Mouse (Mus musculus) left cerebral cortex, postnatal 4 days (tissue): ENCODE data around the gene Nipal3. TPM values are rescaled to one million over a fixed set of nuclear protein-coding genes. Genes with fewer than 3 reads are reported as not detected.

Experiments
- DNase-seq: peaks from one replicate; pipeline ENCODE4 v3.0.0-alpha.2; 2022
- intact Hi-C: fragments of 180-260 bp; cut with DNase I; formaldehyde crosslinking; loops from one replicate; pipeline ENCODE4 v1.15.1; 2025
- total RNA-seq, 2 experiments: library from RNA; stranded (reverse); gene quantifications; 2 replicates each; pipeline ENCODE4 v1.2.3; 2021

Gene Nipal3
- total RNA-seq, 2 experiments from 2014 or later = 35.4 to 44.1 TPM

GRCm38 (mm10) chr4:135437924-135438323 is 56.9 kb downstream of the Nipal3 start:
- intact Hi-C loops = no loop called here
- no peak for DNase-seq

GRCm38 (mm10) chr4:135436291-135436690 is 58.5 kb downstream of the Nipal3 start:
- DNase-seq = no peak
- intact Hi-C loops = no loop called here

GRCm38 (mm10) chr4:135434395-135434789 is 60.4 kb downstream of the Nipal3 start:
- intact Hi-C loops = no loop called here
- no peak for DNase-seq

- DNase-seq = peak; percentile 90
- intact Hi-C loops = no loop called here
These were observed 61.1 kb downstream of the Nipal3 start, which contains the start of gene Rcan3 for GRCm38 (mm10) chr4:135433443-135434394. Gene Rcan3, minus strand, starts transcription at chr4:135433853.

- intact Hi-C loops = no loop called here
- peak; percentile 29 for DNase-seq
These were observed 61.8 kb downstream of the Nipal3 start for GRCm38 (mm10) chr4:135433086-135433442.

- DNase-seq = peak; percentile 31
- intact Hi-C loops = no loop called here
These were observed 64.7 kb downstream of the Nipal3 start for GRCm38 (mm10) chr4:135429990-135430760.

- DNase-seq = no peak
- intact Hi-C loops = no loop called here
These were observed 65.5 kb downstream of the Nipal3 start for GRCm38 (mm10) chr4:135429383-135429782.

- no peak for DNase-seq
- intact Hi-C loops = no loop called here
These were observed 68.3 kb downstream of the Nipal3 start for GRCm38 (mm10) chr4:135426587-135426986.

GRCm38 (mm10) chr4:135425625-135426024 is 69.2 kb downstream of the Nipal3 start:
- no peak for DNase-seq
- intact Hi-C loops = no loop called here

- intact Hi-C loops = no loop called here
- no peak for DNase-seq
These were observed 73.9 kb downstream of the Nipal3 start for GRCm38 (mm10) chr4:135420961-135421360.

- intact Hi-C loops = no loop called here
- DNase-seq = no peak
These were observed 74.4 kb downstream of the Nipal3 start for GRCm38 (mm10) chr4:135420416-135420815.

- intact Hi-C loops = no loop called here
- no peak for DNase-seq
These were observed 74.8 kb downstream of the Nipal3 start for GRCm38 (mm10) chr4:135419996-135420395.

GRCm38 (mm10) chr4:135416367-135416766 is 78.5 kb downstream of the Nipal3 start:
- intact Hi-C loops = no loop called here
- DNase-seq = no peak

GRCm38 (mm10) chr4:135413491-135413890 is 81.3 kb downstream of the Nipal3 start:
- intact Hi-C loops = no loop called here
- no peak for DNase-seq

GRCm38 (mm10) chr4:135411633-135412032 is 83.2 kb downstream of the Nipal3 start:
- intact Hi-C loops = no loop called here
- DNase-seq = peak; percentile 55

- intact Hi-C loops = no loop called here
- DNase-seq = no peak
These were observed 88.7 kb downstream of the Nipal3 start for GRCm38 (mm10) chr4:135406180-135406579.

- no peak for DNase-seq
- intact Hi-C loops = no loop called here
These were observed 89.9 kb downstream of the Nipal3 start for GRCm38 (mm10) chr4:135404916-135405315.

GRCm38 (mm10) chr4:135404048-135404447 is 90.8 kb downstream of the Nipal3 start:
- DNase-seq = no peak
- intact Hi-C loops = no loop called here

GRCm38 (mm10) chr4:135401881-135402280 is 93.0 kb downstream of the Nipal3 start:
- DNase-seq = no peak
- intact Hi-C loops = no loop called here

- intact Hi-C loops = no loop called here
- DNase-seq = no peak
These were observed 96.8 kb downstream of the Nipal3 start, which contains the start of gene Ncmap for GRCm38 (mm10) chr4:135397991-135398390. Gene Ncmap, minus strand, starts transcription at chr4:135398227.

GRCm38 (mm10) chr4:135397551-135397950 is 97.3 kb downstream of the Nipal3 start:
- intact Hi-C loops = no loop called here
- no peak for DNase-seq

GRCm38 (mm10) chr4:135396303-135396702 is 98.5 kb downstream of the Nipal3 start:
- intact Hi-C loops = no loop called here

More at GRCm38 (mm10) chr4:135396303-135396702, 98.5 kb downstream of the Nipal3 start:
- no peak for DNase-seq
